Mouse (Mus musculus): ENCODE measurements around the gene Smoc2. TPM values are rescaled to one million over a fixed set of nuclear protein-coding genes. Genes with fewer than 3 reads are reported as not detected.

Gene Smoc2
- polyA plus RNA-seq, 1 experiment from 2014 or later = 79.9 TPM

DNA sequence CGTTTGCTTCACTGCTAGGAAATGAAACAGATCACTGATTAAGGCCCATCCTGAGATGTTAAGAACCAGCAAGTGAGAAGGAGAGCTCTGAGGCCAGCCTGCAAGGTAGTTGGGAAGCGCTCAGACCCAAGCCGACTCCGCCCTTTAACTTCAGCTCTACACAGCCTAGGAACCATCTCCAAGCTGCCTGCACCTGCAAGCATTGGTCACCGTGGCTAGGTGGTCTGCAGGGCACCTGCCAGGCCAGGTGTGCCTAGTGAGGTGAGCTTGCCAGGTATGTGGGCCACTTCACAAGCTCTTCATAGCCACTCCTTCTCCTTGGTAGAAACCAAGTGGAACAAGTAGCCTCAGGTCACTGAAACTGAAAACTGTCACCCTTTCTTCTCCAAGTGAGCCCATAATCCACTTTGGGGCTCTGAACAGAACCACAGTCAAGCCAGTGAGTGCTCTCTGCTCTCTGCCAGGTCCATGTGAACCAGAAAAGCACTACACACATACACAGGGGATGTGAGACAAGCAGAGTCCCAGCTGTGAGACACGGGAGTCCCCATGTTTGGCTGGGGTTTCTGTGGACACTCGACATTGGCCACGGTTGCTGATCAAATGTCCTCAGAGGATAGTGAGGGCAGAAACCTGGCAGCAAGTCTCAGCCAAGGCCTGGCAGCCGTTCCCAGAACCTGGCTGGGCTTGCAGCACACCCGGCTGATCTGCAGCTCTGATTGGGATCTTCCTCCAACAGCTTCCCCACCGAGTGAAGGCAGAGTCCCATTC, 34.9 kb upstream of the Smoc2 start:
- H3K9ac ChIP-seq (ENCODE audit: low read depth, low read length) = no peak overlapping the region
- no peak for ATAC-seq (ENCODE audit: low FRiP score, low TSS enrichment)
- H3K4me3 ChIP-seq (ENCODE audit: low read length) = no peak overlapping the region
- no peak overlapping the region for H3K27ac ChIP-seq (ENCODE audit: low read depth, low read length)
- no peak overlapping the region for H3K4me2 ChIP-seq (replicated peaks; ENCODE audit: low read depth, low read length)
- WGBS = 69% methylated on average over 11 of the region's 11 CpGs
- no peaks in the 10 kb centered on the region for H3K9me3 ChIP-seq (ENCODE audit: control insufficient read depth, low read length)
- H3K36me3 ChIP-seq (ENCODE audit: control insufficient read depth, insufficient read depth, low read length) = no peaks in the 10 kb centered on the region
- no peaks in the 10 kb centered on the region for H3K4me1 ChIP-seq (ENCODE audit: control insufficient read depth, insufficient read depth, low read length)
- no peaks in the 10 kb centered on the region; the same call in 1 of the 2 replicates for H3K27me3 ChIP-seq (ENCODE audit: control insufficient read depth, insufficient read depth, low read length)

GRCm38 (mm10) chr17:14246266-14246665, 33.0 kb upstream of the Smoc2 start:
- no peak overlapping the region for H3K4me2 ChIP-seq (replicated peaks; ENCODE audit: low read depth, low read length)
- H3K36me3 ChIP-seq (ENCODE audit: control insufficient read depth, insufficient read depth, low read length) = no peaks in the 10 kb centered on the region
- H3K27me3 ChIP-seq (ENCODE audit: control insufficient read depth, insufficient read depth, low read length) = no peaks in the 10 kb centered on the region
- H3K4me1 ChIP-seq (ENCODE audit: control insufficient read depth, insufficient read depth, low read length) = 0 out of 2 replicates have a peak, but pooled peaks cover 7% of the 10 kb centered on the region
- WGBS = 91% methylated on average over 2 of the region's 2 CpGs
- H3K9ac ChIP-seq (ENCODE audit: low read depth, low read length) = no peak overlapping the region
- ATAC-seq (ENCODE audit: low FRiP score, low TSS enrichment) = no peak
- H3K27ac ChIP-seq (ENCODE audit: low read depth, low read length) = no peak overlapping the region
- no peak overlapping the region for H3K4me3 ChIP-seq (ENCODE audit: low read length)
- H3K9me3 ChIP-seq (ENCODE audit: control insufficient read depth, low read length) = no peaks in the 10 kb centered on the region

- no peak overlapping the region for H3K27ac ChIP-seq (ENCODE audit: low read depth, low read length)
- no peaks in the 10 kb centered on the region for H3K36me3 ChIP-seq (ENCODE audit: control insufficient read depth, insufficient read depth, low read length)
- H3K27me3 ChIP-seq (ENCODE audit: control insufficient read depth, insufficient read depth, low read length) = no peaks in the 10 kb centered on the region
- no peak overlapping the region for H3K4me3 ChIP-seq (ENCODE audit: low read length)
- 89% methylated on average over 8 of the region's 8 CpGs for WGBS
- ATAC-seq (ENCODE audit: low FRiP score, low TSS enrichment) = no peak
- no peaks in the 10 kb centered on the region for H3K9me3 ChIP-seq (ENCODE audit: control insufficient read depth, low read length)
- H3K4me1 ChIP-seq (ENCODE audit: control insufficient read depth, insufficient read depth, low read length) = 0 out of 2 replicates have a peak, but pooled peaks cover 10% of the 10 kb centered on the region
- H3K9ac ChIP-seq (ENCODE audit: low read depth, low read length) = no peak overlapping the region
- no peak overlapping the region for H3K4me2 ChIP-seq (replicated peaks; ENCODE audit: low read depth, low read length)
Measured at GRCm38 (mm10) chr17:14247931-14248330, 31.4 kb upstream of the Smoc2 start.

GRCm38 (mm10) chr17:14249595-14249994, 29.7 kb upstream of the Smoc2 start:
- no peak overlapping the region for H3K27ac ChIP-seq (ENCODE audit: low read depth, low read length)
- H3K4me1 ChIP-seq (ENCODE audit: control insufficient read depth, insufficient read depth, low read length) = peaks cover 17% of the 10 kb centered on the region
- H3K27me3 ChIP-seq (ENCODE audit: control insufficient read depth, insufficient read depth, low read length) = no peaks in the 10 kb centered on the region
- no peak overlapping the region for H3K4me2 ChIP-seq (replicated peaks; ENCODE audit: low read depth, low read length)
- no peaks in the 10 kb centered on the region for H3K36me3 ChIP-seq (ENCODE audit: control insufficient read depth, insufficient read depth, low read length)
- no peaks in the 10 kb centered on the region for H3K9me3 ChIP-seq (ENCODE audit: control insufficient read depth, low read length)
- no peak overlapping the region for H3K9ac ChIP-seq (ENCODE audit: low read depth, low read length)
- ATAC-seq (ENCODE audit: low FRiP score, low TSS enrichment) = no peak
- 52% methylated on average over 4 of the region's 4 CpGs for WGBS
- H3K4me3 ChIP-seq (ENCODE audit: low read length) = no peak overlapping the region

DNA sequence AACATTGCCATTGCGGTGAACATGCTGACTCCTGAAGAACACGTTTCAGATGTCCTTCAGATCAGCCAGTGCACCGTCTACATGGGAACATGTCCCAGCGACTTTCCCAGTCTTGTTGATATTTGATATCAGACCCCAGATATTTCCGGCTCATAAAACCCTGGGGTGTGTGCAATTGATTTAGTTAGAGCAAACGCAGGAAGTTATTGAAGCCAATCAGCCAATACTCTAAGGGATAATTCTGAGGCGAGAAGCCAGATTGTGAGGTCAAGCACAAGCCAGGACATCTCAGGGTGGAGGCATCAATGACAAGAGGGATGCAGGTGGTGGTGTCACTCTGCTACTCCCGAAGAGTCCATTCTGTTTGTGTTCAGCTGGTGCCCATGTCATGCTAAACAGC, 28.9 kb upstream of the Smoc2 start:
- WGBS = 48% methylated on average over 8 of the region's 8 CpGs
- H3K27ac ChIP-seq (ENCODE audit: low read depth, low read length) = no peak overlapping the region
- ATAC-seq (ENCODE audit: low FRiP score, low TSS enrichment) = no peak
- H3K9me3 ChIP-seq (ENCODE audit: control insufficient read depth, low read length) = no peaks in the 10 kb centered on the region
- H3K27me3 ChIP-seq (ENCODE audit: control insufficient read depth, insufficient read depth, low read length) = no peaks in the 10 kb centered on the region
- no peak overlapping the region for H3K4me2 ChIP-seq (replicated peaks; ENCODE audit: low read depth, low read length)
- H3K9ac ChIP-seq (ENCODE audit: low read depth, low read length) = no peak overlapping the region
- peaks cover 20% of the 10 kb centered on the region for H3K4me1 ChIP-seq (ENCODE audit: control insufficient read depth, insufficient read depth, low read length)
- no peak overlapping the region for H3K4me3 ChIP-seq (ENCODE audit: low read length)
- no peaks in the 10 kb centered on the region for H3K36me3 ChIP-seq (ENCODE audit: control insufficient read depth, insufficient read depth, low read length)

GRCm38 (mm10) chr17:14252456-14252855, 26.9 kb upstream of the Smoc2 start:
- Histone ChIP-seq H3K9ac (ENCODE audit: low read depth, low read length) (no peak overlapping the region), H3K4me2 (replicated peaks; ENCODE audit: low read depth, low read length) (no peak overlapping the region), H3K27me3 (ENCODE audit: control insufficient read depth, insufficient read depth, low read length) (no peaks in the 10 kb centered on the region), H3K4me1 (ENCODE audit: control insufficient read depth, insufficient read depth, low read length) (peaks cover 20% of the 10 kb centered on the region), H3K9me3 (ENCODE audit: control insufficient read depth, low read length) (no peaks in the 10 kb centered on the region), H3K27ac (ENCODE audit: low read depth, low read length) (no peak overlapping the region), H3K4me3 (ENCODE audit: low read length) (no peak overlapping the region), H3K36me3 (ENCODE audit: control insufficient read depth, insufficient read depth, low read length) (no peaks in the 10 kb centered on the region)
- 69% methylated on average over 7 of the region's 7 CpGs for WGBS
- ATAC-seq (ENCODE audit: low FRiP score, low TSS enrichment) = no peak

- H3K4me1 ChIP-seq (ENCODE audit: control insufficient read depth, insufficient read depth, low read length) = peaks cover 20% of the 10 kb centered on the region
- H3K36me3 ChIP-seq (ENCODE audit: control insufficient read depth, insufficient read depth, low read length) = no peaks in the 10 kb centered on the region
- WGBS = 28% methylated on average over 5 of the region's 5 CpGs
- H3K27me3 ChIP-seq (ENCODE audit: control insufficient read depth, insufficient read depth, low read length) = no peaks in the 10 kb centered on the region
- H3K4me2 ChIP-seq (replicated peaks; ENCODE audit: low read depth, low read length) = no peak overlapping the region
- H3K9me3 ChIP-seq (ENCODE audit: control insufficient read depth, low read length) = no peaks in the 10 kb centered on the region
- no peak overlapping the region for H3K27ac ChIP-seq (ENCODE audit: low read depth, low read length)
- no peak overlapping the region for H3K4me3 ChIP-seq (ENCODE audit: low read length)
- peak; percentile 55; the same call in 1 of the 2 replicates for ATAC-seq (ENCODE audit: low FRiP score, low TSS enrichment)
- no peak overlapping the region for H3K9ac ChIP-seq (ENCODE audit: low read depth, low read length)
Measured at GRCm38 (mm10) chr17:14254616-14255015, 24.7 kb upstream of the Smoc2 start.

DNA sequence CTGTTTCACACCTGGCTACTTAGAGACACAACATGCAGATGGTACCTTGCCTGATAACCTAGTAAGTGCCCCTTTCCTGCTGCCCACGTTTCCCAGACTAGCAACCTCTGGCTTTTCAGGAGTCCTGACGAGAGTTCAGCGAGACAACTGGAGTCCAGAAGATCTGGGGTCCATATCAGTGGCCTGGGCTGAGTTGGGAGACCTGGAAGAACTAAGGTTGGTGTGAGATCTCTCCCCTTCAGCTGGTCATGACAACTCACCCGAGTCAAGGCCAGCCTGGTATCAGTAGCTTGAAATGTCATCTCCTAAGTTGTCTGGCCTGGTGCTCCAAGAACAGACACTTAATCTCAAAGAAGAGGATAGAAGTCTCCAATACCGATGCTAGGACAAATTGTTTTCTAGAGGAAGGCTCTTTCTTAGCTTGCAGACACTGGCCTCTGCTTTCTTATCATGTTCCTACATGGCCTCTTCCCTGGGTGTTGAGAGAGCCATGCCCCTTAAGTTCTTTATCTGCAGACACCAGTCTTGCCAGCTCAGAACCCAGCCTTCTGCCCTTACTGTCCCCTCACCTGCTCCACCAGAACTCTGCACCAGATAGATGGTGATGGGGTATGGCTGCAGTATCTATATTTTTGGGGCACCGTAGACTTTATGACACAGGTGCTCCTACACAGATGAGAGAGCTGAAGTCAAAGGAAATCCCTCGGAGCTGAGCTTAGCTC, 21.3 kb upstream of the Smoc2 start:
- Histone ChIP-seq H3K4me3 (ENCODE audit: low read length) (no peak overlapping the region), H3K9ac (ENCODE audit: low read depth, low read length) (no peak overlapping the region), H3K36me3 (ENCODE audit: control insufficient read depth, insufficient read depth, low read length) (no peaks in the 10 kb centered on the region), H3K9me3 (ENCODE audit: control insufficient read depth, low read length) (no peaks in the 10 kb centered on the region), H3K27me3 (ENCODE audit: control insufficient read depth, insufficient read depth, low read length) (no peaks in the 10 kb centered on the region; the same call in 1 of the 2 replicates), H3K4me2 (replicated peaks; ENCODE audit: low read depth, low read length) (no peak overlapping the region), H3K4me1 (ENCODE audit: control insufficient read depth, insufficient read depth, low read length) (peaks cover 10% of the 10 kb centered on the region), H3K27ac (ENCODE audit: low read depth, low read length) (no peak overlapping the region)
- ATAC-seq (ENCODE audit: low FRiP score, low TSS enrichment) = no peak
- WGBS = 85% methylated on average over 7 of the region's 7 CpGs

- Histone ChIP-seq H3K27ac (ENCODE audit: low read depth, low read length) (no peak overlapping the region), H3K36me3 (ENCODE audit: control insufficient read depth, insufficient read depth, low read length) (no peaks in the 10 kb centered on the region), H3K4me2 (replicated peaks; ENCODE audit: low read depth, low read length) (no peak overlapping the region), H3K4me3 (ENCODE audit: low read length) (no peak overlapping the region), H3K9me3 (ENCODE audit: control insufficient read depth, low read length) (no peaks in the 10 kb centered on the region), H3K27me3 (ENCODE audit: control insufficient read depth, insufficient read depth, low read length) (no peaks in the 10 kb centered on the region; the same call in 1 of the 2 replicates), H3K4me1 (ENCODE audit: control insufficient read depth, insufficient read depth, low read length) (peaks cover 12% of the 10 kb centered on the region), H3K9ac (ENCODE audit: low read depth, low read length) (no peak overlapping the region)
- ATAC-seq (ENCODE audit: low FRiP score, low TSS enrichment) = no peak
- WGBS = 22% methylated on average over 6 of the region's 6 CpGs
Measured at GRCm38 (mm10) chr17:14258906-14259305, 20.4 kb upstream of the Smoc2 start.

All from kidney, embryonic 14.5 days (tissue).